Mouse (Mus musculus) urinary bladder, postnatal 25 days (tissue): ENCODE measurements at regions not wholly inside any gene's neighbourhood (a gene's known extent, or its start where the extent isn't known, plus 50 kb on each side); places are given as distances from the start of the nearest gene placed in this dataset.
A peak's percentile ranks its signal among the peaks of the same experiment; 100 is the strongest.

Experiments
- DNase-seq: peaks from one replicate; pipeline ENCODE4 v3.0.0; 2022; ENCODE audit warnings: low spot score

GRCm38 (mm10) chr1:128975586-128975985 is 297.5 kb upstream of the Thsd7b start:
- DNase-seq, result no peak

- DNase-seq, result no peak
These were observed 321.7 kb upstream of the Thsd7b start for GRCm38 (mm10) chr1:128951436-128951835.

GRCm38 (mm10) chr1:128950512-128950911 is 322.6 kb upstream of the Thsd7b start:
- no peak for DNase-seq

GRCm38 (mm10) chr1:128914811-128915210 is 322.7 kb upstream of the Cxcr4 start:
- DNase-seq, result no peak

- DNase-seq, result no peak
These were observed 320.4 kb upstream of the Cxcr4 start for GRCm38 (mm10) chr1:128912532-128912931.

GRCm38 (mm10) chr1:128907566-128907965 is 315.5 kb upstream of the Cxcr4 start:
- DNase-seq, result no peak

GRCm38 (mm10) chr1:128898025-128898424 is 305.9 kb upstream of the Cxcr4 start:
- DNase-seq, result no peak

- no peak for DNase-seq
These were observed 302.5 kb upstream of the Cxcr4 start for GRCm38 (mm10) chr1:128894546-128894945.

GRCm38 (mm10) chr1:128878291-128878690 is 286.2 kb upstream of the Cxcr4 start:
- no peak for DNase-seq

- DNase-seq, result peak; percentile 24
These were observed 283.2 kb upstream of the Cxcr4 start for GRCm38 (mm10) chr1:128875289-128875688.

GRCm38 (mm10) chr1:128874190-128874589 is 282.1 kb upstream of the Cxcr4 start:
- DNase-seq, result no peak

GRCm38 (mm10) chr1:128868761-128869160 is 276.7 kb upstream of the Cxcr4 start:
- no peak for DNase-seq

GRCm38 (mm10) chr1:128860537-128860936 is 268.4 kb upstream of the Cxcr4 start:
- no peak for DNase-seq

GRCm38 (mm10) chr1:128860094-128860493 is 268.0 kb upstream of the Cxcr4 start:
- no peak for DNase-seq

GRCm38 (mm10) chr1:128858661-128859060 is 266.6 kb upstream of the Cxcr4 start:
- no peak for DNase-seq

GRCm38 (mm10) chr1:128856933-128857332 is 264.8 kb upstream of the Cxcr4 start:
- DNase-seq, result no peak

GRCm38 (mm10) chr1:128854649-128855048 is 262.6 kb upstream of the Cxcr4 start:
- DNase-seq, result no peak

- no peak for DNase-seq
These were observed 261.2 kb upstream of the Cxcr4 start for GRCm38 (mm10) chr1:128853286-128853685.

GRCm38 (mm10) chr1:128837361-128837760 is 245.3 kb upstream of the Cxcr4 start:
- no peak for DNase-seq

GRCm38 (mm10) chr1:128835510-128835909 is 243.4 kb upstream of the Cxcr4 start:
- DNase-seq, result no peak

- no peak for DNase-seq
These were observed 241.1 kb upstream of the Cxcr4 start for GRCm38 (mm10) chr1:128833096-128833715.

GRCm38 (mm10) chr1:128832201-128832883 is 240.2 kb upstream of the Cxcr4 start:
- DNase-seq, result peak; percentile 78

GRCm38 (mm10) chr1:128830671-128831240 is 238.7 kb upstream of the Cxcr4 start:
- DNase-seq, result no peak
